Mouse (Mus musculus): ENCODE measurements around the gene Wdr18. TPM values are rescaled to one million over a fixed set of nuclear protein-coding genes. Genes with fewer than 3 reads are reported as not detected.

Wdr18 gene
- total and polyA plus RNA-seq, 2 experiments, result 24.8 to 63.3 TPM

DNA sequence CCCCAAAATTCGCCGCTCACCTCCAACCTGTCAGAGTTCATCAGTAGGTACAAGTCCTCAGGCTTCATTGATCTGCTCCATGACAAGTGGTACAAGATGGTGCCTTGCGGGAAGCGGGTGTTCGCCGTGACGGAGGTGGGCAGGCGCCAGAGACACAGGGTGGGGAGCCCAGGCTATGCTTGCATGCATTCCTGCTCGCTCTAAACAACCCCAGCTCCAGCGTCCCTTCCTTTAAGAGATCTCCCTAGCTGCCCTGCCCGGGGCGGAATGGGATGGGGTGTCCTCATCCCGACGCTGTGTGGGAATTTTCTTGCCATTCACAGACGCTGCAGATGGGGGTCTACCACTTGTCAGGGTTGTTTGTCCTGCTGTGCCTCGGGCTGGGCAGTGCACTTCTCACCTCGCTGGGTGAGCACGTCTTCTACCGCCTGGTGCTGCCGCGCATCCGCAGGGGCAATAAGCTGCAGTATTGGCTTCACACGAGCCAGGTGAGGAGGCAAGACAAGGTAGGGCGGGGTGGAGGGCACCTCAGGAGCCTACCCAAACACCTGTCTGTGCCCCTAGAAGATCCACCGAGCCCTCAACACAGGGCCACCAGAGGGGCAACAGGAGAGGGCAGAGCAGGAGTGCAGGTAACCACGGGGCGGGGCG is 16.2 kb downstream of the Wdr18 start:
- no peak for DNase-seq (ENCODE audit: extremely low read depth, low read depth, low spot score)
- 93% methylated on average over 28 of the region's 28 CpGs for WGBS
- no peak overlapping the region for H3K9ac ChIP-seq (ENCODE audit: low read depth, low read length)
- no peak overlapping the region for H3K27ac ChIP-seq (replicated peaks; ENCODE audit: insufficient read depth, low read depth, low read length)
- H3K4me1 ChIP-seq (ENCODE audit: control insufficient read depth, insufficient read depth, low read length), result peaks cover 2% of the 10 kb centered on the region
- H3K79me2 ChIP-seq (ENCODE audit: control insufficient read depth, insufficient read depth, low read length), result peaks cover 4% of the 10 kb centered on the region; the same call in 1 of the 2 replicates
- no peak for TF ChIP-seq CTCF (IDR thresholded peaks at IDR 0.05; ENCODE audit: low read depth, low read length)
- H3K4me3 ChIP-seq (ENCODE audit: insufficient read depth, low read depth, low read length), result no peak overlapping the region
- H3K36me3 ChIP-seq (ENCODE audit: control insufficient read depth, insufficient read depth, low read length), result peaks cover 31% of the 10 kb centered on the region
- H3K27me3 ChIP-seq (ENCODE audit: control insufficient read depth, insufficient read depth, low read length), result no peaks in the 10 kb centered on the region

DNA sequence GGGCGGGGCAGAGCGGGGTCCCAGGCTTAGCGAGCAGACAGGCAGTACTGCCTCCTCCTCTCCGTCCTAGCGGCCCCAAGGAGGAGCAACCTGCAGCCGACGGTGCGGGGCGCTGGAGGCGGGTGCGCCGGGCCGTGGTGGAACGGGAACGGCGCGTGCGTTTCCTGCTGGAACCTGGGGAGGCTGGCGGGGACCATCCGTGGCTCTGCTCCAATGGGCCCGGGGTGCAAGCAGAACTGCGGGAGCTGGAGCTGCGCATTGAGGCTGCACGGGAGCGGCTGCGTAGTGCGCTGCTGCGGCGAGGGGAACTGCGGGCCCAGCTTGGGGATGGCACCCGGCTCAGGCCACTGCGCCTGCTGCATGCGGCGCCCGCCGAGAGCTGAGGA is 16.8 kb downstream of the Wdr18 start:
- Histone ChIP-seq H3K36me3 (ENCODE audit: control insufficient read depth, insufficient read depth, low read length) (peaks cover 31% of the 10 kb centered on the region), H3K4me1 (ENCODE audit: control insufficient read depth, insufficient read depth, low read length) (peaks cover 2% of the 10 kb centered on the region), H3K79me2 (ENCODE audit: control insufficient read depth, insufficient read depth, low read length) (peaks cover 9% of the 10 kb centered on the region; the same call in 1 of the 2 replicates), H3K27me3 (ENCODE audit: control insufficient read depth, insufficient read depth, low read length) (no peaks in the 10 kb centered on the region), H3K9ac (ENCODE audit: low read depth, low read length) (no peak overlapping the region), H3K4me3 (ENCODE audit: insufficient read depth, low read depth, low read length) (no peak overlapping the region), H3K27ac (replicated peaks; ENCODE audit: insufficient read depth, low read depth, low read length) (no peak overlapping the region)
- TF ChIP-seq POLR2A (IDR thresholded peaks at IDR 0.05; ENCODE audit: extremely low read depth, insufficient read depth, low read length) (no peak), CTCF (IDR thresholded peaks at IDR 0.05; ENCODE audit: low read depth, low read length) (no peak)
- WGBS, result 93% methylated on average over 35 of the region's 36 CpGs
- DNase-seq (ENCODE audit: extremely low read depth, low read depth, low spot score), result no peak

DNA sequence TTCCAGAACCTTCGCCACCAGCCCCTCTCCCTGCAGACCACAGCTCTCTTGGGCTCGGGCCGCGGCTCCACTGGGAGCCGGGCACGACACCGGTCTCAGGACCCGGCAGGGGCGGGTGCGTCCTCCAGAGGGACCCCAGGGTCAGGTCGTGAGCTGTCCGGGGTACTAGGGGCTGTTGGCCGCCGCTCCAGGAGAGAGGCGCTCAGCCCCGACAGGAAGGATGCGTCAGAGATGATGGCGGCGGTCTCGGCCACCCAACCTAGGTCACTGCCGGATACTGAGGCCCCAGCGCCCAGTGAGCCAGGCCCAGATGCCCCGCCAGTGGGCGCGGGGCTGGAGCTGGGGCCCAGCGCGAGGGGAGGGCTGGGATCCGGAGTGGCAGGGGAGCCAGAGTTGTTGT is 17.4 kb downstream of the Wdr18 start:
- Histone ChIP-seq H3K79me2 (ENCODE audit: control insufficient read depth, insufficient read depth, low read length) (peaks cover 12% of the 10 kb centered on the region; the same call in 1 of the 2 replicates), H3K36me3 (ENCODE audit: control insufficient read depth, insufficient read depth, low read length) (peaks cover 31% of the 10 kb centered on the region), H3K4me1 (ENCODE audit: control insufficient read depth, insufficient read depth, low read length) (peaks cover 3% of the 10 kb centered on the region), H3K4me3 (ENCODE audit: insufficient read depth, low read depth, low read length) (no peak overlapping the region), H3K27me3 (ENCODE audit: control insufficient read depth, insufficient read depth, low read length) (no peaks in the 10 kb centered on the region), H3K9ac (ENCODE audit: low read depth, low read length) (no peak overlapping the region), H3K27ac (replicated peaks; ENCODE audit: insufficient read depth, low read depth, low read length) (no peak overlapping the region)
- WGBS, result 94% methylated on average over 27 of the region's 28 CpGs
- TF ChIP-seq CTCF (IDR thresholded peaks at IDR 0.05; ENCODE audit: low read depth, low read length) (no peak), POLR2A (IDR thresholded peaks at IDR 0.05; ENCODE audit: extremely low read depth, insufficient read depth, low read length) (no peak)
- DNase-seq (ENCODE audit: extremely low read depth, low read depth, low spot score), result no peak

DNA sequence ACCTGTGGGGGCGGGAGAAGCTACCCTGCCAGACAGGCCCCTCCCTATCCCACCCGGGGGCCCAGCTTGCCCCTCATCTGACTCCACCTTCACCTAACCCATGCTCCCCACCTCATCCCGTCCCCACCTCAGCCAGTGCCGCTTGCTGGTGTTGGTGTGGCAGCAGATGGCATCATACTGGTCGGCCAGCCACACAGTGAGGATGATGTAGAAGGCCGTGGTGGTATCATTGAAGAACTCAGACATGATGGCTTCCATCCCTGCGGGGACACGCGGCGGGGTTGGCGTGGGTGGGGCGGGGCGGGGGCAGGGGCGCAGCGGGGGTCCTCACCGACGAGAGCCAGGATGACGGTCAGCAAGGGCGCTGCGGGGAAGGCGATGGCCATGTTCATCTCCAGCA is 18.1 kb downstream of the Wdr18 start:
- TF ChIP-seq CTCF (IDR thresholded peaks at IDR 0.05; ENCODE audit: low read depth, low read length) (no peak), POLR2A (IDR thresholded peaks at IDR 0.05; ENCODE audit: extremely low read depth, insufficient read depth, low read length) (no peak)
- Histone ChIP-seq H3K4me3 (ENCODE audit: insufficient read depth, low read depth, low read length) (no peak overlapping the region), H3K36me3 (ENCODE audit: control insufficient read depth, insufficient read depth, low read length) (peaks cover 31% of the 10 kb centered on the region), H3K9ac (ENCODE audit: low read depth, low read length) (no peak overlapping the region), H3K27ac (replicated peaks; ENCODE audit: insufficient read depth, low read depth, low read length) (no peak overlapping the region), H3K27me3 (ENCODE audit: control insufficient read depth, insufficient read depth, low read length) (no peaks in the 10 kb centered on the region), H3K79me2 (ENCODE audit: control insufficient read depth, insufficient read depth, low read length) (peaks cover 20% of the 10 kb centered on the region; the same call in 1 of the 2 replicates), H3K4me1 (ENCODE audit: control insufficient read depth, insufficient read depth, low read length) (peaks cover 8% of the 10 kb centered on the region)
- 97% methylated on average over 21 of the region's 21 CpGs for WGBS
- DNase-seq (ENCODE audit: extremely low read depth, low read depth, low spot score), result no peak

DNA sequence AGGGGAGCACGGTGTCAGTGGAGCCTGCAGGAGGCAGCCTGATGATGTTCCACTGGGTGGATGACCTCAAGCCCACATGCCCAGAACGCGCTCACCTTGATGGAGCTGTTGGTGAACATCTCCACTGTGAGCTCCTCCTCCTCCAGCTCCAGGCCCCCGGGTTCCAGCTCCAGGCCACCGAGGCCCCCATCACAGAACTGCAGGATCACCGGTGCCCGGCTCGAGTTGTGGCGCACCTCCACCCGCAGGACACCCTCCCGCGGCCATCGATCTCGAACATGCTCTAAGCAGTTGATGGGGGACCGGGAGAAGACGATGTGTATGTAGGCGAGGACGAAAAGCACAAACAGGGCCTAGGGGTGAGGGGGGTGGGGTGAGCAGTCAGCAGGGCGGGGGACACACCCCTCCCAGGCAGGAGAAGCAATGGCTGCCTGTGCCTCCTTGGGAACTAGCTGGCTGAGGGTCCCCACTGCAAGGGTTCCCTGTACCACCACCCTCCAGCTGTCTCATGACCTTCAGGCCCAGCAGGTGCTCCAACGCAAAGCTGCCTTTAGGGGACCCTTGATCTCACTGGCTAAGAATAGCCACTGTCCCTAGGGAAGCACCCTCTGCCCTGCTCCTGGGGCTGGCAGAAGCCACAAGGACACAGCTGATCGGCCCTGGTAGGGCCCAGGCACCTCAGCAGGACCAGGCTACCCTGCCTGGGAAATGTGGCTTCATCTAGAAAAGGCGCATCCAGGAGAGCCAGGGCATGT is 19.6 kb downstream of the Wdr18 start:
- 95% methylated on average over 22 of the region's 22 CpGs for WGBS
- peaks cover 24% of the 10 kb centered on the region; the same call in 1 of the 2 replicates for H3K79me2 ChIP-seq (ENCODE audit: control insufficient read depth, insufficient read depth, low read length)
- peaks cover 9% of the 10 kb centered on the region for H3K4me1 ChIP-seq (ENCODE audit: control insufficient read depth, insufficient read depth, low read length)
- peaks cover 31% of the 10 kb centered on the region for H3K36me3 ChIP-seq (ENCODE audit: control insufficient read depth, insufficient read depth, low read length)
- no peak overlapping the region for H3K4me3 ChIP-seq (ENCODE audit: insufficient read depth, low read depth, low read length)
- no peaks in the 10 kb centered on the region for H3K27me3 ChIP-seq (ENCODE audit: control insufficient read depth, insufficient read depth, low read length)
- no peak overlapping the region for H3K27ac ChIP-seq (replicated peaks; ENCODE audit: insufficient read depth, low read depth, low read length)
- H3K9ac ChIP-seq (ENCODE audit: low read depth, low read length), result no peak overlapping the region
- DNase-seq (ENCODE audit: extremely low read depth, low read depth, low spot score), result no peak
- TF ChIP-seq CTCF (IDR thresholded peaks at IDR 0.05; ENCODE audit: low read depth, low read length) (no peak), POLR2A (IDR thresholded peaks at IDR 0.05; ENCODE audit: extremely low read depth, insufficient read depth, low read length) (no peak)

DNA sequence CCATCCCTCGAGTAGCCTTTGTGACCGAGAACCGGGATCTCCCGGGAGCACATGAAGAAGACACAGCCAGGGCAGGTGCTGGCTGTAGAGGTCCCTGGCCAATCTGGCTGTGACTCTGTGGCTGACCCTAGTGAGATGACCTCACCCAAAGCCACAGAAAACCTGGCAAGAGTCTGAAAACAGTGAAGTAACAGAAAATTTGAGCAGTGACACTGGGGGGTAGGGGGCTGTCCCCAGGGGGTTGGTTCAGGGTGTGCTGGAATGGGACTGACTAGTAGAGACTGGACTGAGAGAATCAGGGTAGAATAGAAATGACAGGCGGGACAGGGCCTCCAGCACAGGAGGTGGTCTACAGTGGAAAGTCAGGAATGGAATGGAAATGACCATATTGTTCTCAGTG is 23.3 kb downstream of the Wdr18 start:
- H3K27ac ChIP-seq (replicated peaks; ENCODE audit: insufficient read depth, low read depth, low read length), result peak overlapping the region; percentile 88
- WGBS, result 11% methylated on average over 5 of the region's 5 CpGs
- H3K36me3 ChIP-seq (ENCODE audit: control insufficient read depth, insufficient read depth, low read length), result peaks cover 6% of the 10 kb centered on the region; the same call in 1 of the 2 replicates
- no peaks in the 10 kb centered on the region for H3K27me3 ChIP-seq (ENCODE audit: control insufficient read depth, insufficient read depth, low read length)
- peaks cover 21% of the 10 kb centered on the region for H3K4me1 ChIP-seq (ENCODE audit: control insufficient read depth, insufficient read depth, low read length)
- H3K79me2 ChIP-seq (ENCODE audit: control insufficient read depth, insufficient read depth, low read length), result peaks cover 24% of the 10 kb centered on the region; the same call in 1 of the 2 replicates
- TF ChIP-seq CTCF (IDR thresholded peaks at IDR 0.05; ENCODE audit: low read depth, low read length), result no peak
- no peak for TF ChIP-seq POLR2A (IDR thresholded peaks at IDR 0.05; ENCODE audit: extremely low read depth, insufficient read depth, low read length)
- peak overlapping the region; percentile 85 for H3K9ac ChIP-seq (ENCODE audit: low read depth, low read length)
- H3K4me3 ChIP-seq (ENCODE audit: insufficient read depth, low read depth, low read length), result peak overlapping the region; percentile 90
- DNase-seq (ENCODE audit: extremely low read depth, low read depth, low spot score), result peak; percentile 56
